Mouse (Mus musculus) intestine, embryonic 14.5 days (tissue): ENCODE data around the gene Wfdc3. TPM values are rescaled to one million over a fixed set of nuclear protein-coding genes. Genes with fewer than 3 reads are reported as not detected.
A peak's percentile ranks its signal among the peaks of the same experiment; 100 is the strongest.

Experiments
- ATAC-seq: fragments of 200-750 bp; cut with Nextera tagmentation; replicated peaks from 2 replicates; pipeline ENCODE4 v1.8.0; 2017; ENCODE audit warnings: low read depth, moderate number of reproducible peaks, moderate TSS enrichment, moderate library complexity; ENCODE audit not compliant: low FRiP score, low TSS enrichment
- DNase-seq: peaks from one replicate; pipeline ENCODE4 v3.0.0-alpha.2; 2018; ENCODE audit warnings: low spot score
- H3K27ac ChIP-seq: fragments of 300-500 bp; sonication (generic); 2 replicates; pipeline ENCODE4 v1.5.1; 2014; ENCODE audit warnings: low read depth, mild to moderate bottlenecking, control low read depth
- H3K27me3 ChIP-seq: fragments of 300-500 bp; sonication (generic); replicated peaks from 2 replicates; pipeline ENCODE4 v1.6.1; 2014; ENCODE audit warnings: low read length, control low read depth; ENCODE audit not compliant: control insufficient read depth, insufficient read depth
- H3K36me3 ChIP-seq: fragments of 300-500 bp; sonication (generic); 2 replicates; pipeline ENCODE4 v1.6.1; 2014; ENCODE audit warnings: low read length, control low read depth; ENCODE audit not compliant: control insufficient read depth, insufficient read depth
- H3K4me1 ChIP-seq: fragments of 300-500 bp; sonication (generic); replicated peaks from 2 replicates; pipeline ENCODE4 v1.6.1; 2014; ENCODE audit warnings: low read length, control low read depth, mixed read lengths; ENCODE audit not compliant: control insufficient read depth, insufficient read depth
- H3K4me2 ChIP-seq: fragments of 300-500 bp; sonication (generic); 2 replicates; pipeline ENCODE4 v1.6.1; 2014; ENCODE audit warnings: low read length
- H3K4me3 ChIP-seq: fragments of 300-500 bp; sonication (generic); 2 replicates; pipeline ENCODE4 v1.5.1; 2014; ENCODE audit warnings: low read depth, low read length, control low read depth, mixed read lengths
- H3K9ac ChIP-seq: fragments of 300-500 bp; sonication (generic); 2 replicates; pipeline ENCODE4 v1.6.1; 2014; ENCODE audit warnings: mild to moderate bottlenecking, low read length
- H3K9me3 ChIP-seq: fragments of 300-500 bp; sonication (generic); 2 replicates; pipeline ENCODE4 v1.6.1; 2016; ENCODE audit warnings: low read length, control low read depth; ENCODE audit not compliant: control insufficient read depth
- WGBS: fragments of 180-500 bp; shearing (Covaris S2); extraction: QIAGEN DNeasy Blood & Tissue Kit; methylation state at CpG from one replicate; pipeline ENCODE4 v1.1.7; 2014; 5-methylcytosine and 5-hydroxymethylcytosine counted together
- polyA plus RNA-seq: library from polyadenylated mRNA; unstranded; fragments of >200 nt; fragmentation: Nextera tagmentation; extraction: Ambion mirVana; gene quantifications from 2 replicates; pipeline ENCODE4 v1.2.1, GENCODE M21; 2014

Wfdc3 gene
- polyA plus RNA-seq, 1 experiment from 2014 or later = 2.6 TPM

- Histone ChIP-seq H3K9ac (no peak overlapping the region), H3K4me3 (no peak overlapping the region), H3K4me2 (no peak overlapping the region), H3K9me3 (no peaks in the 10 kb centered on the region), H3K27ac (no peak overlapping the region), H3K27me3 (no peaks in the 10 kb centered on the region), H3K36me3 (peaks cover 35% of the 10 kb centered on the region), H3K4me1 (peaks cover 13% of the 10 kb centered on the region)
- DNase-seq = no peak
- no peak for ATAC-seq
- WGBS = 85% methylated on average over 10 of the region's 10 CpGs
These were observed 42.0 kb upstream of the Wfdc3 start for GRCm38 (mm10) chr2:164787779-164788178.

GRCm38 (mm10) chr2:164787032-164787431, 41.3 kb upstream of the Wfdc3 start:
- no peak for DNase-seq
- no peaks in the 10 kb centered on the region for H3K27me3 ChIP-seq
- H3K4me1 ChIP-seq = peaks cover 13% of the 10 kb centered on the region
- no peak for ATAC-seq
- 83% methylated on average over 3 of the region's 3 CpGs for WGBS
- H3K36me3 ChIP-seq = peaks cover 28% of the 10 kb centered on the region
- H3K4me3 ChIP-seq = peak overlapping the region; percentile 70
- peak overlapping the region; percentile 81 for H3K4me2 ChIP-seq
- no peak overlapping the region for H3K27ac ChIP-seq
- H3K9ac ChIP-seq = no peak overlapping the region; the same call in 1 of the 2 replicates
- H3K9me3 ChIP-seq = no peaks in the 10 kb centered on the region

- WGBS = 5% methylated on average over 15 of the region's 15 CpGs
- peak overlapping the region; percentile 70 for H3K4me3 ChIP-seq
These were observed 40.7 kb upstream of the Wfdc3 start for GRCm38 (mm10) chr2:164786388-164786885.

GRCm38 (mm10) chr2:164785481-164786387, 40.0 kb upstream of the Wfdc3 start, which contains the start of gene Snx21:
Gene Snx21 (plus strand): TSS chr2:164785823.
- Histone ChIP-seq H3K27ac (peak within 1 kb of the TSS; percentile 87), H3K9me3 (no peaks in the 10 kb centered on the region), H3K9ac (peak within 1 kb of the TSS; percentile 69), H3K27me3 (no peaks in the 10 kb centered on the region), H3K4me3 (peak within 1 kb of the TSS; percentile 70), H3K4me1 (peaks cover 13% of the 10 kb centered on the region), H3K36me3 (peaks cover 15% of the 10 kb centered on the region), H3K4me2 (peak within 1 kb of the TSS; percentile 81)
- WGBS = under 1% methylated on average over 81 of the region's 89 CpGs
- DNase-seq (peak; percentile 94), ATAC-seq (peak; percentile 91)

More at GRCm38 (mm10) chr2:164786388-164786885, 40.7 kb upstream of the Wfdc3 start:
- H3K4me1 ChIP-seq = peaks cover 13% of the 10 kb centered on the region
- H3K27ac ChIP-seq = peak overlapping the region; percentile 87
- DNase-seq (no peak), ATAC-seq (peak; percentile 9)
- peaks cover 22% of the 10 kb centered on the region for H3K36me3 ChIP-seq
- no peaks in the 10 kb centered on the region for H3K27me3 ChIP-seq
- no peaks in the 10 kb centered on the region for H3K9me3 ChIP-seq
- H3K9ac ChIP-seq = peak overlapping the region; percentile 69
- peak overlapping the region; percentile 81 for H3K4me2 ChIP-seq

- 4% methylated on average over 7 of the region's 7 CpGs for WGBS
- no peaks in the 10 kb centered on the region for H3K9me3 ChIP-seq
- H3K4me1 ChIP-seq = peaks cover 13% of the 10 kb centered on the region
- no peak for DNase-seq
- ATAC-seq = no peak
- H3K27me3 ChIP-seq = no peaks in the 10 kb centered on the region
- H3K27ac ChIP-seq = peak overlapping the region; percentile 87
- H3K4me3 ChIP-seq = peak overlapping the region; percentile 70
- H3K4me2 ChIP-seq = peak overlapping the region; percentile 81
- H3K9ac ChIP-seq = peak overlapping the region; percentile 69
- peaks cover 8% of the 10 kb centered on the region for H3K36me3 ChIP-seq
These were observed 39.2 kb upstream of the Wfdc3 start for GRCm38 (mm10) chr2:164784869-164785420.

- Histone ChIP-seq H3K9me3 (no peaks in the 10 kb centered on the region), H3K4me1 (peaks cover 13% of the 10 kb centered on the region), H3K27me3 (no peaks in the 10 kb centered on the region), H3K9ac (no peak overlapping the region), H3K4me2 (no peak overlapping the region), H3K36me3 (peaks cover 3% of the 10 kb centered on the region; the same call in 1 of the 2 replicates), H3K4me3 (no peak overlapping the region), H3K27ac (no peak overlapping the region)
- WGBS = 73% methylated on average over 7 of the region's 7 CpGs
- ATAC-seq (no peak), DNase-seq (no peak)
These were observed 38.3 kb upstream of the Wfdc3 start for GRCm38 (mm10) chr2:164783926-164784581.

- ATAC-seq (no peak), DNase-seq (no peak)
- no peak overlapping the region for H3K4me3 ChIP-seq
- no peaks in the 10 kb centered on the region for H3K27me3 ChIP-seq
- H3K4me1 ChIP-seq = peaks cover 10% of the 10 kb centered on the region
- no peak overlapping the region for H3K4me2 ChIP-seq
- no peaks in the 10 kb centered on the region for H3K9me3 ChIP-seq
- H3K9ac ChIP-seq = no peak overlapping the region
- no peak overlapping the region for H3K27ac ChIP-seq
- no peaks in the 10 kb centered on the region for H3K36me3 ChIP-seq
- 70% methylated on average over 4 of the region's 4 CpGs for whole genome bisulfite sequencing
These were observed 36.1 kb upstream of the Wfdc3 start for GRCm38 (mm10) chr2:164781876-164782275.

GRCm38 (mm10) chr2:164779481-164780086, 33.9 kb upstream of the Wfdc3 start, which contains the start of gene Tnnc2:
Gene Tnnc2 (minus strand): TSS chr2:164779967.
- no peak for ATAC-seq
- DNase-seq = no peak

More at GRCm38 (mm10) chr2:164779481-164780086, 33.9 kb upstream of the Wfdc3 start, which contains the start of gene Tnnc2:
- H3K4me2 ChIP-seq = no peak within 1 kb of the TSS
- no peaks in the 10 kb centered on the region for H3K36me3 ChIP-seq
- no peaks in the 10 kb centered on the region for H3K9me3 ChIP-seq
- no peak within 1 kb of the TSS for H3K27ac ChIP-seq
- H3K4me3 ChIP-seq = no peak within 1 kb of the TSS
- WGBS = 66% methylated on average over 8 of the region's 8 CpGs
- H3K27me3 ChIP-seq = no peaks in the 10 kb centered on the region
- no peak within 1 kb of the TSS for H3K9ac ChIP-seq
- H3K4me1 ChIP-seq = peaks cover 2% of the 10 kb centered on the region
